Mouse (Mus musculus) neural tube, embryonic 11.5 days (tissue): ENCODE data around the gene Slc25a45. TPM values are rescaled to one million over a fixed set of nuclear protein-coding genes. Genes with fewer than 3 reads are reported as not detected.

Source experiments
- ATAC-seq: fragments of 200-750 bp; cut with Nextera tagmentation; 2 replicates; pipeline ENCODE4 v1.8.0; 2017; ENCODE audit warnings: moderate number of reproducible peaks, mild to moderate bottlenecking, moderate TSS enrichment, moderate library complexity; ENCODE audit not compliant: insufficient read depth, low FRiP score, low TSS enrichment
- DNase-seq: peaks from one replicate; pipeline ENCODE4 v3.0.0-alpha.2; 2015; ENCODE audit warnings: low spot score
- H3K27ac ChIP-seq: fragments of 300-500 bp; sonication (generic); 2 replicates; pipeline ENCODE4 v1.5.1; 2014; ENCODE audit warnings: low read depth, mild to moderate bottlenecking, low read length
- H3K27me3 ChIP-seq: fragments of 300-500 bp; sonication (generic); 2 replicates; pipeline ENCODE4 v1.6.1; 2014; ENCODE audit warnings: mild to moderate bottlenecking, low read length, mixed read lengths; ENCODE audit not compliant: control insufficient read depth, insufficient read depth
- H3K36me3 ChIP-seq: fragments of 300-500 bp; sonication (generic); 2 replicates; pipeline ENCODE4 v1.6.1; 2014; ENCODE audit warnings: mild to moderate bottlenecking, low read length, moderate library complexity, mixed read lengths; ENCODE audit not compliant: control insufficient read depth, insufficient read depth
- H3K4me1 ChIP-seq: fragments of 300-500 bp; sonication (generic); 2 replicates; pipeline ENCODE4 v1.6.1; 2014; ENCODE audit warnings: low read length, mixed read lengths; ENCODE audit not compliant: control insufficient read depth, insufficient read depth
- H3K4me2 ChIP-seq: fragments of 300-500 bp; sonication (generic); 2 replicates; pipeline ENCODE4 v1.6.1; 2014; ENCODE audit warnings: low read depth, mild to moderate bottlenecking, moderate library complexity
- H3K4me3 ChIP-seq: fragments of 300-500 bp; sonication (generic); 2 replicates; pipeline ENCODE4 v1.5.1; 2014; ENCODE audit warnings: low read depth, low read length
- H3K9ac ChIP-seq: fragments of 300-500 bp; sonication (generic); 2 replicates; pipeline ENCODE4 v1.6.1; 2014; ENCODE audit warnings: mild to moderate bottlenecking, low read length
- H3K9me3 ChIP-seq: fragments of 300-500 bp; sonication (generic); 2 replicates; pipeline ENCODE4 v1.6.1; 2016; ENCODE audit warnings: low read length; ENCODE audit not compliant: control insufficient read depth
- WGBS: fragments of 180-500 bp; shearing (Covaris S2); extraction: QIAGEN DNeasy Blood & Tissue Kit; methylation state at CpG from one replicate; pipeline ENCODE4 v1.1.7; 2014; 5-methylcytosine and 5-hydroxymethylcytosine counted together
- polyA plus RNA-seq: library from polyadenylated mRNA; unstranded; fragments of >200 nt; fragmentation: Nextera tagmentation; extraction: Ambion mirVana; gene quantifications from 2 replicates; pipeline ENCODE4 v1.2.1, GENCODE M21; 2014

Slc25a45 gene
- polyA plus RNA-seq, 1 experiment from 2014 or later = 0.74 TPM

- H3K9ac ChIP-seq = no peak overlapping the region
- peaks cover 34% of the 10 kb centered on the region for H3K4me1 ChIP-seq
- H3K27ac ChIP-seq = no peak overlapping the region
- DNase-seq (peak; percentile 89), ATAC-seq (peak; percentile 21; the same call in 1 of the 2 replicates)
- no peaks in the 10 kb centered on the region for H3K9me3 ChIP-seq
- no peak overlapping the region for H3K4me2 ChIP-seq
- WGBS = 30% methylated on average over 11 of the region's 11 CpGs
- H3K36me3 ChIP-seq = peaks cover 2% of the 10 kb centered on the region; the same call in 1 of the 2 replicates
- H3K4me3 ChIP-seq = no peak overlapping the region
- H3K27me3 ChIP-seq = no peaks in the 10 kb centered on the region
Observed at GRCm38 (mm10) chr19:5849843-5850527, 27.6 kb upstream of the Slc25a45 start.

GRCm38 (mm10) chr19:5850860-5851259 is 26.7 kb upstream of the Slc25a45 start:
- Histone ChIP-seq H3K9me3 (no peaks in the 10 kb centered on the region), H3K4me2 (no peak overlapping the region), H3K4me3 (no peak overlapping the region), H3K36me3 (peaks cover 2% of the 10 kb centered on the region; the same call in 1 of the 2 replicates), H3K27ac (no peak overlapping the region), H3K9ac (no peak overlapping the region), H3K4me1 (peaks cover 29% of the 10 kb centered on the region), H3K27me3 (no peaks in the 10 kb centered on the region)
- DNase-seq = no peak
- WGBS = 79% methylated on average over 3 of the region's 3 CpGs
- ATAC-seq = no peak

- H3K9ac ChIP-seq = no peak overlapping the region
- 73% methylated on average over 5 of the region's 5 CpGs for whole genome bisulfite sequencing
- DNase-seq = no peak
- H3K4me2 ChIP-seq = no peak overlapping the region
- H3K27me3 ChIP-seq = no peaks in the 10 kb centered on the region
- H3K4me3 ChIP-seq = no peak overlapping the region
- peaks cover 2% of the 10 kb centered on the region; the same call in 1 of the 2 replicates for H3K36me3 ChIP-seq
- no peak for ATAC-seq
- no peaks in the 10 kb centered on the region for H3K9me3 ChIP-seq
- H3K4me1 ChIP-seq = peaks cover 29% of the 10 kb centered on the region
- no peak overlapping the region for H3K27ac ChIP-seq
Observed at GRCm38 (mm10) chr19:5851481-5851971, 26.1 kb upstream of the Slc25a45 start.

GRCm38 (mm10) chr19:5852035-5852722 is 25.4 kb upstream of the Slc25a45 start:
- no peaks in the 10 kb centered on the region for H3K27me3 ChIP-seq
- ATAC-seq (no peak), DNase-seq (no peak)
- no peak overlapping the region for H3K27ac ChIP-seq
- no peak overlapping the region for H3K4me3 ChIP-seq
- H3K4me1 ChIP-seq = peaks cover 26% of the 10 kb centered on the region
- H3K4me2 ChIP-seq = no peak overlapping the region
- no peaks in the 10 kb centered on the region for H3K9me3 ChIP-seq
- H3K36me3 ChIP-seq = peaks cover 2% of the 10 kb centered on the region; the same call in 1 of the 2 replicates
- no peak overlapping the region; the same call in 1 of the 2 replicates for H3K9ac ChIP-seq
- 90% methylated on average over 12 of the region's 12 CpGs for WGBS

GRCm38 (mm10) chr19:5856604-5857003 is 21.0 kb upstream of the Slc25a45 start:
- ATAC-seq = no peak
- Histone ChIP-seq H3K27ac (no peak overlapping the region), H3K36me3 (peaks cover 9% of the 10 kb centered on the region), H3K4me3 (no peak overlapping the region), H3K9me3 (no peaks in the 10 kb centered on the region), H3K27me3 (no peaks in the 10 kb centered on the region), H3K4me1 (no peaks in the 10 kb centered on the region), H3K9ac (no peak overlapping the region), H3K4me2 (no peak overlapping the region)
- 86% methylated on average over 9 of the region's 9 CpGs for WGBS
- DNase-seq = no peak

GRCm38 (mm10) chr19:5862335-5863085 is 15.1 kb upstream of the Slc25a45 start:
- H3K27ac ChIP-seq = no peak overlapping the region
- H3K4me3 ChIP-seq = no peak overlapping the region
- H3K4me1 ChIP-seq = no peaks in the 10 kb centered on the region
- H3K36me3 ChIP-seq = peaks cover 27% of the 10 kb centered on the region
- H3K27me3 ChIP-seq = no peaks in the 10 kb centered on the region
- H3K9ac ChIP-seq = no peak overlapping the region
- no peak for ATAC-seq
- WGBS = 96% methylated on average over 14 of the region's 14 CpGs
- no peaks in the 10 kb centered on the region for H3K9me3 ChIP-seq
- H3K4me2 ChIP-seq = no peak overlapping the region
- no peak for DNase-seq

GRCm38 (mm10) chr19:5863776-5864175 is 13.8 kb upstream of the Slc25a45 start:
- DNase-seq (no peak), ATAC-seq (no peak)
- 98% methylated on average over 5 of the region's 5 CpGs for WGBS
- Histone ChIP-seq H3K9me3 (no peaks in the 10 kb centered on the region), H3K27ac (no peak overlapping the region), H3K4me1 (no peaks in the 10 kb centered on the region), H3K4me3 (no peak overlapping the region), H3K9ac (no peak overlapping the region), H3K27me3 (no peaks in the 10 kb centered on the region), H3K4me2 (no peak overlapping the region), H3K36me3 (peaks cover 25% of the 10 kb centered on the region)

GRCm38 (mm10) chr19:5864710-5865398 is 12.8 kb upstream of the Slc25a45 start:
- no peak overlapping the region for H3K4me3 ChIP-seq
- H3K27ac ChIP-seq = no peak overlapping the region
- DNase-seq (no peak), ATAC-seq (no peak)
- no peaks in the 10 kb centered on the region for H3K4me1 ChIP-seq
- H3K9ac ChIP-seq = no peak overlapping the region
- no peak overlapping the region for H3K4me2 ChIP-seq
- WGBS = 94% methylated on average over 20 of the region's 20 CpGs
- no peaks in the 10 kb centered on the region for H3K9me3 ChIP-seq
- no peaks in the 10 kb centered on the region for H3K27me3 ChIP-seq
- peaks cover 27% of the 10 kb centered on the region for H3K36me3 ChIP-seq
